Mouse (Mus musculus) stomach, postnatal 0 days (tissue): ENCODE measurements around the gene Gls2.
A peak's percentile ranks its signal among the peaks of the same experiment; 100 is the strongest.

ENCODE experiments used
- CTCF ChIP-seq: IDR thresholded peaks from 2 replicates; pipeline ENCODE4 v1.5.1; 2016; ENCODE audit warnings: antibody characterized with exemption, low read depth, mild to moderate bottlenecking, moderate library complexity
- EP300 ChIP-seq: optimal IDR thresholded peaks from 2 replicates; pipeline ENCODE3; 2016; ENCODE audit warnings: antibody characterized with exemption

DNA sequence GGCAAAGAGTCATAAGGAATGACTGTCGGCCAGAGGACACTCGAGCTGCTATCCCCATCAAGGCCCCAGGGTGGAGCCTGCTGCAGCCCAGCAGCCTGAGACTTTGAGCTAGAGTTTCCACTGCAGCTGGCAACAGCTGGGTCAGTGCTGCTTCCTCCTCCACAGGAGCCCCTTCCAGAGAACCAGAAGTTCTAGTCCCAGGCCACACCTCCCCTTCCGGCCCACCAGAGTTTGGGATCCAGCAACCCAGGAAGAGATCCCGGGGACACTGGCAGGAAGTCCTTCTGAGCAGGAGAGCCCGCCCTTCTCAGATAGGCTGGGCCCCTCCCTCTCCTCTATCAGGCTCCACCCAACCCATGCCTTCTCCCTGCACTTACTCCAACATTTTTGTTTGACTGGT is 44.7 kb upstream of the Gls2 start:
- TF ChIP-seq CTCF (peak; percentile 69), EP300 (peak; percentile 30)
